Mouse (Mus musculus): Measurements from ENCODE around the gene Barhl2. TPM values are rescaled to one million over a fixed set of nuclear protein-coding genes. Genes with fewer than 3 reads are reported as not detected.

Barhl2 gene
- total and polyA plus RNA-seq, 3 experiments: not detected

- peak; percentile 21 for DNase-seq (ENCODE audit: low read depth, low spot score)
- Histone ChIP-seq H3K27ac (ENCODE audit: control insufficient read depth, low read depth, low read length) (no peak overlapping the region), H3K4me1 (ENCODE audit: control insufficient read depth in 1 of 2, insufficient read depth in 2 of 2, low read length in 2 of 2) (no peaks in the 10 kb centered on the region), H3K79me2 (ENCODE audit: control insufficient read depth, insufficient read depth, low read length, poor library complexity) (no peaks in the 10 kb centered on the region), H3K9me3 (replicated peaks; ENCODE audit: insufficient read depth, low read length) (no peaks in the 10 kb centered on the region), H3K36me3 (ENCODE audit: control insufficient read depth in 1 of 2, insufficient read depth in 2 of 2, low read length in 2 of 2) (no peaks in the 10 kb centered on the region), H3K9ac (ENCODE audit: control insufficient read depth, low read depth, low read length, poor library complexity, severe bottlenecking) (no peak overlapping the region), H3K4me3 (ENCODE audit: control insufficient read depth in 1 of 2, insufficient read depth in 1 of 2, low read depth in 2 of 2, low read length in 2 of 2) (no peak overlapping the region), H3K27me3 (ENCODE audit: control insufficient read depth in 1 of 2, insufficient read depth in 2 of 2, low read length in 2 of 2) (no peaks in the 10 kb centered on the region)
- TF ChIP-seq USF1 (IDR thresholded peaks at IDR 0.05; ENCODE audit: low read depth, low read length) (no peak), SMC3 (IDR thresholded peaks at IDR 0.05; ENCODE audit: low read depth, low read length) (peak; percentile 70), POLR2A (IDR thresholded peaks at IDR 0.05; ENCODE audit: control insufficient read depth in 1 of 2, insufficient read depth in 1 of 2, low read depth in 1 of 2, low read length in 2 of 2, poor library complexity in 1 of 2) (no peak), CTCF (IDR thresholded peaks at IDR 0.05 in 2 of 3, conservative IDR thresholded peaks at IDR 0.05 in 1 of 3; ENCODE audit: control insufficient read depth in 1 of 3, insufficient read depth in 1 of 3, low read depth in 2 of 3, low read length in 3 of 3, poor library complexity in 1 of 3, severe bottlenecking in 1 of 3) (peak; percentile 38 to 69 (median 59); a peak in 5 of 6 replicates), RCOR1 (IDR thresholded peaks at IDR 0.05; ENCODE audit: low read depth, low read length) (no peak), ZC3H11A (IDR thresholded peaks at IDR 0.05; ENCODE audit: low read depth, low read length) (peak; percentile 56), HCFC1 (IDR thresholded peaks at IDR 0.05; ENCODE audit: low read depth, low read length) (no peak), MEF2A (IDR thresholded peaks at IDR 0.05; ENCODE audit: extremely low read depth, insufficient replicate concordance, low read depth, low read length, poor library complexity, severe bottlenecking) (no peak), SIN3A (IDR thresholded peaks at IDR 0.05; ENCODE audit: low read length) (no peak), POLR2AphosphoS2 (IDR thresholded peaks at IDR 0.05; ENCODE audit: low read length) (no peak), POLR2AphosphoS5 (IDR thresholded peaks at IDR 0.05; ENCODE audit: borderline replicate concordance, low read depth, low read length) (no peak), RAD21 (IDR thresholded peaks at IDR 0.05; ENCODE audit: low read depth, low read length) (peak; percentile 50)
Measured at GRCm38 (mm10) chr5:106461913-106462312, 3.9 kb upstream of the Barhl2 start.

DNA sequence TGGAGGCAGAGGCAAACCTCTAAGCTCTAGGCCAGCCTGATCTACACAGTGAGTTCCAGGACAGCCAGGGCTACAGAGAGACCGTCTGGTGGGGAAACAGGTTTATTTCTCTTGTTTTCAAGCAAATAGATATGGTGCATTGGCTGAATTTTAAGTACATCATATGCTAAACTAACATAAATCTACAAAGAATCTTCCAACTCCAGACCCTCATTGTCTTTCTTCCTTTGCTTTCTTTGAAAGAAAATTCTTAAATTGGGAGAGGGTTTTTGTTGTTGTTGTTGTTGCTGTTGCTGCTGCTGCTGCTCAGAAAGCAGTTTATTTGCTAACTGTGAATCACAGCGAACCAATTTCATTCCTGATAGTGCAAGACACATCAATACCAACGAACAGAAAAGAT lies 3.5 kb upstream of the Barhl2 start:
- Histone ChIP-seq H3K4me3 (ENCODE audit: control insufficient read depth in 1 of 2, insufficient read depth in 1 of 2, low read depth in 2 of 2, low read length in 2 of 2) (no peak overlapping the region), H3K4me1 (ENCODE audit: control insufficient read depth in 1 of 2, insufficient read depth in 2 of 2, low read length in 2 of 2) (no peaks in the 10 kb centered on the region), H3K36me3 (ENCODE audit: control insufficient read depth in 1 of 2, insufficient read depth in 2 of 2, low read length in 2 of 2) (no peaks in the 10 kb centered on the region), H3K27me3 (ENCODE audit: control insufficient read depth in 1 of 2, insufficient read depth in 2 of 2, low read length in 2 of 2) (no peaks in the 10 kb centered on the region), H3K9me3 (replicated peaks; ENCODE audit: insufficient read depth, low read length) (no peaks in the 10 kb centered on the region), H3K27ac (ENCODE audit: control insufficient read depth, low read depth, low read length) (no peak overlapping the region), H3K9ac (ENCODE audit: control insufficient read depth, low read depth, low read length, poor library complexity, severe bottlenecking) (no peak overlapping the region), H3K79me2 (ENCODE audit: control insufficient read depth, insufficient read depth, low read length, poor library complexity) (no peaks in the 10 kb centered on the region)
- DNase-seq (ENCODE audit: low read depth, low spot score): no peak
- TF ChIP-seq MYC (IDR thresholded peaks at IDR 0.05; ENCODE audit: low read depth, low read length) (no peak), ZMIZ1 (IDR thresholded peaks at IDR 0.05; ENCODE audit: low read depth, low read length) (no peak), ZC3H11A (IDR thresholded peaks at IDR 0.05; ENCODE audit: low read depth, low read length) (no peak), MXI1 (IDR thresholded peaks at IDR 0.05; ENCODE audit: low read depth, low read length) (no peak), USF1 (IDR thresholded peaks at IDR 0.05; ENCODE audit: low read depth, low read length) (no peak), TCF12 (IDR thresholded peaks at IDR 0.05; ENCODE audit: low read depth, low read length) (no peak), SIN3A (IDR thresholded peaks at IDR 0.05; ENCODE audit: low read length) (no peak), ZNF384 (IDR thresholded peaks at IDR 0.05; ENCODE audit: low read depth, low read length) (no peak), MAX (IDR thresholded peaks at IDR 0.05; ENCODE audit: low read length) (no peak), USF2 (IDR thresholded peaks at IDR 0.05; ENCODE audit: borderline replicate concordance in 1 of 2, insufficient read depth in 1 of 2, low read depth in 1 of 2, low read length in 2 of 2) (no peak), GABPA (IDR thresholded peaks at IDR 0.05; ENCODE audit: low read depth, low read length) (no peak), JUND (IDR thresholded peaks at IDR 0.05; ENCODE audit: low read depth, low read length) (no peak), CTCF (IDR thresholded peaks at IDR 0.05 in 2 of 3, conservative IDR thresholded peaks at IDR 0.05 in 1 of 3; ENCODE audit: control insufficient read depth in 1 of 3, insufficient read depth in 1 of 3, low read depth in 2 of 3, low read length in 3 of 3, poor library complexity in 1 of 3, severe bottlenecking in 1 of 3) (no peak), RAD21 (IDR thresholded peaks at IDR 0.05; ENCODE audit: low read depth, low read length) (no peak), ELF1 (IDR thresholded peaks at IDR 0.05; ENCODE audit: low read depth, low read length) (no peak), MYB (IDR thresholded peaks at IDR 0.05; ENCODE audit: low read depth, low read length) (no peak), POLR2AphosphoS5 (IDR thresholded peaks at IDR 0.05; ENCODE audit: borderline replicate concordance, low read depth, low read length) (no peak)

All from MEL (cell line).